Mouse (Mus musculus) heart, embryonic 13.5 days (tissue): ENCODE data around the gene Ugt1a5. TPM values are rescaled to one million over a fixed set of nuclear protein-coding genes. Genes with fewer than 3 reads are reported as not detected.

ENCODE experiments used
- ATAC-seq: fragments of 200-750 bp; cut with Nextera tagmentation; 2 replicates; pipeline ENCODE4 v1.8.0; 2017; ENCODE audit warnings: moderate TSS enrichment; ENCODE audit not compliant: insufficient number of reproducible peaks, low FRiP score, low TSS enrichment; ENCODE audit errors: extremely low read depth
- H3K27ac ChIP-seq: fragments of 300-500 bp; sonication (generic); replicated peaks from 2 replicates; pipeline ENCODE4 v1.5.1; 2015; ENCODE audit warnings: moderate library complexity, mild to moderate bottlenecking, inconsistent platforms
- H3K27me3 ChIP-seq: fragments of 300-500 bp; sonication (generic); replicated peaks from 2 replicates; pipeline ENCODE4 v1.6.1; 2015; ENCODE audit warnings: mild to moderate bottlenecking, inconsistent platforms
- H3K36me3 ChIP-seq: fragments of 300-500 bp; sonication (generic); 2 replicates; pipeline ENCODE4 v1.6.1; 2015; ENCODE audit warnings: mild to moderate bottlenecking, inconsistent platforms
- H3K4me1 ChIP-seq: fragments of 300-500 bp; sonication (generic); 2 replicates; pipeline ENCODE4 v1.6.1; 2015; ENCODE audit warnings: inconsistent platforms
- H3K4me2 ChIP-seq: fragments of 300-500 bp; sonication (generic); 2 replicates; pipeline ENCODE4 v1.6.1; 2015; ENCODE audit warnings: inconsistent platforms, mild to moderate bottlenecking, moderate library complexity
- H3K4me3 ChIP-seq: fragments of 300-500 bp; sonication (generic); 2 replicates; pipeline ENCODE4 v1.5.1; 2015; ENCODE audit warnings: moderate library complexity, mild to moderate bottlenecking, inconsistent platforms
- H3K9ac ChIP-seq: fragments of 300-500 bp; sonication (generic); 2 replicates; pipeline ENCODE4 v1.6.1; 2015; ENCODE audit warnings: inconsistent platforms, mild to moderate bottlenecking, moderate library complexity
- H3K9me3 ChIP-seq: fragments of 300-500 bp; sonication (generic); 2 replicates; pipeline ENCODE4 v1.6.1; 2016; ENCODE audit warnings: inconsistent platforms
- WGBS: fragments of 180-500 bp; shearing (Covaris S2); methylation state at CpG from one replicate; pipeline ENCODE4 v1.1.7; 2015; ENCODE audit warnings: mixed read lengths; 5-methylcytosine and 5-hydroxymethylcytosine counted together
- polyA plus RNA-seq: library from polyadenylated mRNA; unstranded; fragments of >200 nt; fragmentation: Nextera tagmentation; extraction: Ambion mirVana; gene quantifications from 2 replicates; pipeline ENCODE4 v1.2.1, GENCODE M21; 2015

The Ugt1a5 gene
- polyA plus RNA-seq, 1 experiment from 2014 or later: not detected

DNA sequence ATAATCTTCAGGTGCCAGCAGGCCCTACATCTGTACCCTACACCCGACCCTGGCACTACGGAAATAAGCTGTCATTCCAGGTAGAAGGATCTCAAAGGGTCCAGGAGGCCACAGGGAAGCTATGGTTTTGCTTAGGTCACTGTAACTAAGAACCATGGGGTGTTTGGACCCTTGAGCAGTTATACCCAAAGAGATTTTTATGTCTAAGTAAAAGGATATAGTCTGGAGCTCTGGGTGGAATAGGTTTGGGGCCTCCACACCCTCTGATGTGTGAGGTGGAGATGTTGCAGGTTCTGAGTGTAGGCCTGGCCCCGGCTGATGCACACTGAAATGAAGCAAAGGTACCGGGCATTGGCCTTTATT lies 68.4 kb downstream of the Ugt1a5 start:
- WGBS: 56% methylated on average over 4 of the region's 4 CpGs
- ATAC-seq: no peak

DNA sequence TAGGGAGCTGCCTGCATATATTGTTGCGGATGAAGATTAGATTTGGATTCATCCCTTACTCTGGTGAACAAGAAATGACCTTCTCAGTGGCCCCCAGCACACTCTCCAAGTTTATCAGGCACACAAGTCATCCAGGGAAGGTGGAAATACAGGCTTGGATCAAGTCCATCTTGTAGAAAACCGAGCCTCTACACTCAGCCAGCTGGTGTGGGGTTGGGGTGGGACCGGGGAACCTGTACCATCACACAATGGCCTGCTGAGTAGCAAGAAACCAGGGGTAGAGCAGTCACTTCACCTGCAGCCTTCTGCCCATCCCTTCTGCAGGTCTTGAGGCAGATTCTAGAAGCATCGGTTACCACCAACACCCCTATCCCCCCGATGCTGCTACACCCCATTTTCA lies 68.8 kb downstream of the Ugt1a5 start:
- no peak overlapping the region for H3K4me3 ChIP-seq
- H3K4me1 ChIP-seq: no peaks in the 10 kb centered on the region
- no peak overlapping the region for H3K9ac ChIP-seq
- WGBS: 39% methylated on average over 5 of the region's 5 CpGs
- no peak for ATAC-seq
- peaks cover 94% of the 10 kb centered on the region for H3K9me3 ChIP-seq
- no peaks in the 10 kb centered on the region for H3K36me3 ChIP-seq
- no peak overlapping the region for H3K27ac ChIP-seq
- no peak overlapping the region for H3K4me2 ChIP-seq
- no peaks in the 10 kb centered on the region for H3K27me3 ChIP-seq

More for the DNA sequence above, 68.4 kb downstream of the Ugt1a5 start:
- Histone ChIP-seq H3K9ac (no peak overlapping the region), H3K4me1 (no peaks in the 10 kb centered on the region), H3K27me3 (no peaks in the 10 kb centered on the region), H3K36me3 (no peaks in the 10 kb centered on the region), H3K4me3 (no peak overlapping the region), H3K4me2 (no peak overlapping the region), H3K9me3 (peaks cover 94% of the 10 kb centered on the region), H3K27ac (no peak overlapping the region)

DNA sequence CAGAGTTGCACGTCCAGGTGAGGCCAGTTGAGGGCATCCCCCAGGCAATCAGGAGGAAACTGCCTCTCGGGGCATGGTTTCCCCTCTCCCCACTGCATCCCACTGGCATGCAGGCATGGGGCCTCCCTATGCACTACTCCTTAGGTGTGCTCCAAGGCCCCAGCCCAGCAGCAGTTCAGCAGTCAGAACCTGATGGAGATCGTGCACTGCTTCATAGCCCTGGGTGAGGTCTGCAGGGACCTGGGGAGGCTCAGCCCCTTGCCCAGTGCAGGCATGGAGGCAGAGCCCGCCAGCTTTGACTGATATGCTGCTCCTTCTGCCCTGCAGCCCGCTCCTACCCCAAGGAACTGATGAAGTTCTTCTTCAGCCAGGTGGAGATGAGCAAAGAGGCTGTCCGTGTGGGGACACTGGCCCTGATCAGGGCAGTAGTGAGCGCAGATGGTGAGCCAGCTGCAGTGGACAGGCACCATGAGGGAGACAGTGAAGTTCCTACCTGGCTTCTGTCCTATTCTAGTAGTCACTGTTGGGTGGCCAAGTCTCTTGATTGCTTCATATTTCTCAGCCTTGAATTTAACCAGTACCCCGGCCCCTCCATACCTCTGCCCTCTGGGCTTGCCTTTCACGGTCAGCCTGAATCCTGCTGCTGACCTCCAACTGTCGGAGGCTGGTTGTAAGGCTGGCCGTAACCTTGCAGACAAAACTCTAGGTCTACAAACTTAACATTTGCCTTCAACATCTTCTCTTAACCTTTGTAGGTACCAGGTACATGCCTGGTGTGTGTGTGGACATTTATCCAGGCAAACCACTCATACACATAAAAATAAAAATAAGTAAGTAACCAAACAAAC lies 69.5 kb downstream of the Ugt1a5 start:
- Histone ChIP-seq H3K4me3 (no peak overlapping the region), H3K9ac (no peak overlapping the region), H3K4me1 (no peaks in the 10 kb centered on the region), H3K9me3 (peaks cover 94% of the 10 kb centered on the region), H3K36me3 (no peaks in the 10 kb centered on the region), H3K27ac (no peak overlapping the region), H3K4me2 (no peak overlapping the region), H3K27me3 (no peaks in the 10 kb centered on the region)
- WGBS: 52% methylated on average over 11 of the region's 11 CpGs
- ATAC-seq: no peak

DNA sequence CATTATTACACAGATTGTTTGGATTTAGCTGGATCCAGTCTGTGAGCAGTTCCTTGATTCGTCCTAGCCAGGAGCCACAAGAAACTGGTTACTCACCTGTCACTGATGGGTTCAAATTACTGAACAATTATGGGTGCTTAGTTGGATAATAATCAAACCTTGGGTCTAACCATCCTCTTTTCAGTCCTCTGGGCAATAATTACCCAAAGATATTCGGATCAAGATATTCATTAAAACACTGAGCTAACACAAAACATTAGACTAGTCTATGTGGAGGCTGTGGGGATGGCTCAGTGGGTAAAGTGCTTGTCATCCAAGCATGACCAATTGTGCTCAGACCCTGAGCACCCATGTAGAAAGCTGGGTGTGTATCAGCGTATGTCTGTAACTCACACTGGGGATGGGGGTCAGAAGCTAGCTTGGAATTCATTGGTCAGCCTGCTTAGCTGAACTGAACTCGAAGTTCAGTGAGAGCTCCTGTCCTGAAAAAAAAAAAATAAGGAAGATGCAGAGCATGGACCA lies 70.1 kb downstream of the Ugt1a5 start:
- H3K27ac ChIP-seq: no peak overlapping the region
- peaks cover 94% of the 10 kb centered on the region for H3K9me3 ChIP-seq
- ATAC-seq: no peak
- H3K9ac ChIP-seq: no peak overlapping the region
- H3K4me1 ChIP-seq: no peaks in the 10 kb centered on the region
- H3K36me3 ChIP-seq: no peaks in the 10 kb centered on the region
- no peak overlapping the region for H3K4me2 ChIP-seq
- 50% methylated on average over 4 of the region's 4 CpGs for WGBS
- H3K4me3 ChIP-seq: no peak overlapping the region
- no peaks in the 10 kb centered on the region for H3K27me3 ChIP-seq

DNA sequence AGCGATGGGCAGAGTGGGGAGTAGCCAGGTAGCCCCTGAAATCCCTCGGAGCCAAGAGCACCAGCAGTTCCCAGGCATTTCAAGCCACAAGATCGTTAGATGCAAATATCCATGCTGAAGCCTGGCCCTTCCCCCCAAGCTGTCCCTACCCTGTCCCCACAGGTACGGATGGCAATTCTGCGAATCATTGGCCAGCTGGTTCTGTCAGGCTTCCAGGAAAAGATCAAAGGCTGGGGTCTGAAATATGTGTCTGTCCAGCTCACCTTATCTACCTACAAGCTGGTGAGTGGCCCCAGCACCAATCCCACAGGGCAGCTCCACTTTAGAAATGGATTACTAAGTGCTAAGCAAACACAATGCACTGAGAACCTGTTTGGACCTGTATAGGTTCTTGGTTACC lies 71.5 kb downstream of the Ugt1a5 start:
- no peak overlapping the region for H3K4me2 ChIP-seq
- 62% methylated on average over 5 of the region's 5 CpGs for WGBS
- H3K4me1 ChIP-seq: no peaks in the 10 kb centered on the region
- H3K36me3 ChIP-seq: no peaks in the 10 kb centered on the region
- H3K9me3 ChIP-seq: peaks cover 94% of the 10 kb centered on the region
- no peaks in the 10 kb centered on the region for H3K27me3 ChIP-seq
- no peak for ATAC-seq
- no peak overlapping the region for H3K9ac ChIP-seq
- H3K27ac ChIP-seq: no peak overlapping the region
- no peak overlapping the region for H3K4me3 ChIP-seq

- no peaks in the 10 kb centered on the region for H3K36me3 ChIP-seq
- H3K4me3 ChIP-seq: no peak overlapping the region
- H3K4me2 ChIP-seq: no peak overlapping the region
- 0 out of 2 replicates have a peak, but pooled peaks have one; percentile 1 for ATAC-seq
- no peaks in the 10 kb centered on the region for H3K4me1 ChIP-seq
- H3K27ac ChIP-seq: no peak overlapping the region
- H3K27me3 ChIP-seq: no peaks in the 10 kb centered on the region
- H3K9me3 ChIP-seq: peaks cover 94% of the 10 kb centered on the region
- WGBS: 68% methylated on average over 6 of the region's 6 CpGs
- no peak overlapping the region for H3K9ac ChIP-seq
Measured at GRCm38 (mm10) chr1:88238771-88239170, 73.0 kb downstream of the Ugt1a5 start.

DNA sequence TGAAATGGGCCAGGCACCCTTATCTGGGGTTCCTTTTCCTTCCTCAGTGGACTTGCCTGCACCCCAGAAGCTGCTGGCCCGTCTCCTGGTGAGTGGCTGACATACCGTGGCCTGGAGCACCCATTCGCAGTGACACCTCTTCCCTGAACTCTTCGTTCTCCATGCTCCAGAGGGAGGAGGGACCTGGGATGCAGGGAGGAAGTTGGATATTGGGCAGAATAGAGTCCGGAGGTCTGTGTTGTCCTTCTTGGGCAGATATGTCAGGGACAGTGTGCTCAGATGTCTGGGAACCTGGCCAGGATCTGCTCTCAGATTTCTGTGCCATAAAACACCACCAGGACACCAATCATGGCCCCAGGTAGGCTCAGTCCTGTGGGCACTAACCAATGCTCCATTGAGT lies 74.3 kb downstream of the Ugt1a5 start:
- H3K27me3 ChIP-seq: no peaks in the 10 kb centered on the region
- H3K4me3 ChIP-seq: no peak overlapping the region
- H3K4me1 ChIP-seq: no peaks in the 10 kb centered on the region
- H3K4me2 ChIP-seq: no peak overlapping the region
- H3K9me3 ChIP-seq: peaks cover 95% of the 10 kb centered on the region
- H3K9ac ChIP-seq: no peak overlapping the region
- no peak overlapping the region for H3K27ac ChIP-seq
- no peaks in the 10 kb centered on the region for H3K36me3 ChIP-seq
- no peak for ATAC-seq
- WGBS: 63% methylated on average over 5 of the region's 5 CpGs

DNA sequence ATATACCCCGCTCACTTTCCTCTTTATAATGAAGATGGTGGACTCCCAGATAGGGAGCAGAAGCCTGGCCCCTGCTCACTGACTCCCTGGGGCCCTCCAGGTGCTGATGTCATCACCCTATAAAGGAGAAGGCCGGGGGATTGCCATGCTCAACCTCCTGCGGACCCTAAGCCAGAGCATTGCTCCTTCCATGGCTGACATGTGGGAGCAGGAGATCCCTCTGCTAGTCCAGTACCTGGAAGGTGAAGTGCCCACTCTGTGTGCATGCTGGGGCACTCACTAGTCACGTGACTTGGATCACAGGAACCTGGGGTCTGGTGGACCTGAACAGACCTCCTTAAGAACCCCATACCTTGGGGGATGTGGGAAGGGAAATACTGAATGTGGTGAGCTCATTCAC lies 74.8 kb downstream of the Ugt1a5 start:
- no peak overlapping the region for H3K4me2 ChIP-seq
- H3K27ac ChIP-seq: no peak overlapping the region
- no peaks in the 10 kb centered on the region for H3K36me3 ChIP-seq
- H3K9ac ChIP-seq: no peak overlapping the region
- 53% methylated on average over 4 of the region's 4 CpGs for WGBS
- H3K27me3 ChIP-seq: no peaks in the 10 kb centered on the region
- no peak for ATAC-seq
- peaks cover 95% of the 10 kb centered on the region for H3K9me3 ChIP-seq
- H3K4me3 ChIP-seq: no peak overlapping the region
- no peaks in the 10 kb centered on the region for H3K4me1 ChIP-seq

DNA sequence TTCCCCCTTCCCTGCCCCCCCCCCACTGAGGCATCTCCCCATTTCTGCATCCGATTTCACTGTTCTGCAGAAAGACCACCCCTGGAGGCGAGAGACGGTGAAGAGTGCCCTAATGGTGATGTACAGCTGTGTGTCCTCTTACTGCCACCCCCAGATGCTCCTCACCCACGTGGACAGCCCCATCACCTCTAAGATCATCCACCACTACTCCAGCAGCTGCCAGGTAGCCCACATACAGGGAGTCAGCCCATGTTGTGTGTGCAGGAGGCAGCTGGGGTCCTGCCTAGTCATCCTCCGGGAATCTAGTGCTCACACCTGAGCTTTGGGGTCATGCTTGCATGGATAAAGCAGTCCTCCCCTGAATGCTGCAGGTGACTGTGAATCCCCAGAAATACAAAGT lies 78.0 kb downstream of the Ugt1a5 start:
- ATAC-seq: no peak
- H3K27me3 ChIP-seq: no peaks in the 10 kb centered on the region
- H3K36me3 ChIP-seq: no peaks in the 10 kb centered on the region
- no peaks in the 10 kb centered on the region for H3K4me1 ChIP-seq
- H3K4me2 ChIP-seq: no peak overlapping the region
- WGBS: 58% methylated on average over 5 of the region's 5 CpGs
- peaks cover 97% of the 10 kb centered on the region for H3K9me3 ChIP-seq
- H3K4me3 ChIP-seq: no peak overlapping the region
- no peak overlapping the region for H3K27ac ChIP-seq
- H3K9ac ChIP-seq: no peak overlapping the region

GRCm38 (mm10) chr1:88245881-88246280 lies 80.1 kb downstream of the Ugt1a5 start:
- H3K4me1 ChIP-seq: no peaks in the 10 kb centered on the region
- H3K9ac ChIP-seq: no peak overlapping the region
- H3K27me3 ChIP-seq: no peaks in the 10 kb centered on the region
- no peak for ATAC-seq
- no peak overlapping the region for H3K27ac ChIP-seq
- 69% methylated on average over 6 of the region's 6 CpGs for WGBS
- peaks cover 97% of the 10 kb centered on the region for H3K9me3 ChIP-seq
- H3K4me2 ChIP-seq: no peak overlapping the region
- H3K36me3 ChIP-seq: no peaks in the 10 kb centered on the region
- no peak overlapping the region for H3K4me3 ChIP-seq

DNA sequence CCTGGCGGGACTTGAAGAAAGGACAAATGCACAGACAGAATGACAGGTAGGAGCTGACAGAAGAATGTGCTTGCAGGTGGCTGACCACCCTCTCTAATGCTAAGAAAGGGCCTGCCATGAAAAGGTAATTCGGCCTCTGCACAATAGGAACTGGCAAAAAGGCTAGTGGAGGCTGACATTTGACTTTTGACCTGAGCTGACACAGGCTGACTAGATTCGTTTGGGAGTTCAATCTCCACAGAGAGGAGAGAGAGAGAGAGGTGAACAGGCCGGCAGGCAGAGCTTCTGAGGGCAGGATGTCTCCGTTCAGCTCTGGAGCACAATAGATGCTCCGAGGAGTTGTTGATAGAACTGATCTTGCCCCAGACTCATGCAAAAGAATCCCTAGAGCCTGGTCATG lies 80.6 kb downstream of the Ugt1a5 start:
- Histone ChIP-seq H3K27ac (no peak overlapping the region), H3K27me3 (no peaks in the 10 kb centered on the region), H3K4me1 (no peaks in the 10 kb centered on the region), H3K9me3 (peaks cover 97% of the 10 kb centered on the region), H3K4me2 (no peak overlapping the region), H3K4me3 (no peak overlapping the region), H3K9ac (no peak overlapping the region), H3K36me3 (no peaks in the 10 kb centered on the region)
- WGBS: 41% methylated on average over 6 of the region's 6 CpGs
- ATAC-seq: no peak

GRCm38 (mm10) chr1:88247660-88248059 lies 81.8 kb downstream of the Ugt1a5 start:
- Histone ChIP-seq H3K4me2 (no peak overlapping the region), H3K36me3 (no peaks in the 10 kb centered on the region), H3K4me1 (no peaks in the 10 kb centered on the region), H3K9ac (no peak overlapping the region), H3K9me3 (peaks cover 94% of the 10 kb centered on the region), H3K27ac (no peak overlapping the region), H3K27me3 (no peaks in the 10 kb centered on the region), H3K4me3 (no peak overlapping the region)
- ATAC-seq: no peak
- WGBS: 45% methylated on average over 2 of the region's 2 CpGs
